Mouse (Mus musculus) adipocyte (in vitro differentiated cells): ENCODE results near the gene Faah.

ENCODE experiments used
- DNase-seq: peaks from one replicate; pipeline ENCODE4 v3.0.0-alpha.2; 2016; ENCODE audit warnings: low spot score

Gene Faah

GRCm38 (mm10) chr4:116017902-116018746 lies at the start of gene Faah:
Gene Faah, minus strand, starts transcription at chr4:116017926.
- no peak for DNase-seq

- no peak for DNase-seq
Measured at GRCm38 (mm10) chr4:116063855-116064254, 46.1 kb upstream of the Faah start.

DNA sequence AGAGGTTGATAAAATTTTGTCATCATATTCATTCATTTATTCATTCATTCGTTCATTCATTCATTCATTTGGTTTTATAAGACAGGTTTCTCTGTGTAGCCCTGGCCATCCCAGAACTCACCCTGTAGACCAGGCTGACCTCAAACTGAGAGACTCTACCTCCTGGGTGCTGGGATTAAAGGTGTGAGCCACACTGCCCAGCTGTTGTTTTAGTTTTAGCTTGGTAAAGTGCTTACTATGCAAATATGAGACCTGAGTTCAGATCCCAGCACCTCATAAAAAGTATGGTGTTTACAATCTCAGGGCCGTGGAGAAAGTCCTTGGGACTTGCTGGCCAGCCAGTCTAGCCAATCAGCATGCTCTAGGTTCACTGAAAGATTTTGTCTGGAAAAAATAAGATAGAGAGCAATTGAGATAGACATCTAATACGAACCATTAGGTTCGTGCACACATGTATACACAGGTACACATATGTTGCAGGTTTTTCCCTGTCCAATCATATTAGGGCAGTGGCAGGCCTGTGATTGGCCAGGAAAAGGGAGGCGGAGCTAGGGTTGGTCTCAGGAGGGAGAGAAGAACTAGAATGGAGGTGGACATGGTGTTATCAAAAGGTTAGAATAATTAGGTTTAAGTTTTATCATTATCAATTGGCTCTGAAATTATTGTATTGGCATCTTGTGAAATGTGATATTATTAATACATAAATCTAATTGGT lies 41.4 kb upstream of the Faah start:
- DNase-seq, result no peak

DNA sequence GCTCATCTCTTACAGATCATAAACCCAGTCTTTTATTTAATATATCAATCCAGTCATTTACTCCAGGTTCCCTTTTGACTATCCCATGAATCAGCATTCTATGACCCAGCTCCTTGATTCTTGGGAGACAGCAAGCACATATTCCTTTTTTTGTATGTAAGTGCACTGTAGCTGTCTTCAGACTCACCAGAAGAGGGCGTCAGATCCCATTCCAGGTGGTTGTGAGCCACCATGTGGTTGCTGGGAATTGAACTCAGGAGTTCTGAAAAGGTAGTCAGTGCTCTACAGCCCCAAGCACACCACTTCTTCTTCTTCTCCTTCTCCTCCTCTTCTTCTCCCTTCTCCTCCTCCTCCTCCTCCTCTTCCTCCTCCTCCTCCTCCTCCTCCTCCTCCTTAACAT lies 39.8 kb upstream of the Faah start:
- no peak for DNase-seq

DNA sequence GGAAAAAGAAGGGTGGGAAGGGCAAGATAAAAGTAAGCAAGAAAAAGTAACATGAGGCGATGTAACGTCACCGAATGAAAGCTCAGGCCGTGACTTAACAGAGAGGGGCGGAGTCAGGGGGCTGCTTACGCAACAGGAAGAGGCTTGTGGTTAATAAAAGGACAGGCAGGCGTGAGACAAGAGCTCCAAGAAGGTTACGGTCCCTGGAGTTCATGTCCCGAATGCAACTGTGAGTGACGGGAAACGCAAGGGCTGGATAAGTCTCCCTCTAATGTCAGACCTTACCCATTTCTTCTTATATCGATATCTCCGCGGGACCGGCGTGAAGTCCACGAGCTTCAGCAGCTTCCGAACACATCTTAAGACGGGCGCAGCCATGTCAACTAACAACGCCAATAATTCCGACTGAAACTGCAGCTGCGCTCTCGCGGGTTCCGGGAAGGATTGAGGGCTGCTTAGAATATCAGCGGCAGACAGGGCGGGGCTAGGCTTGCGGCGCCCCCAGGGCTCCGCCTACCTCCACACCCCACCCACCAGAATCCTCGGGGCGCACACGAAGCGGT lies 35.8 kb upstream of the Faah start, which contains the start of gene Nsun4:
Gene Nsun4, minus strand, starts transcription at position 478 of the 563 bp plus-strand sequence.
- peak; percentile 94 for DNase-seq

GRCm38 (mm10) chr4:116052526-116053293 lies 35.0 kb upstream of the Faah start:
- DNase-seq, result peak; percentile 33

GRCm38 (mm10) chr4:116049211-116049610 lies 31.5 kb upstream of the Faah start:
- no peak for DNase-seq

- no peak for DNase-seq
Measured at GRCm38 (mm10) chr4:116048130-116048920, 30.6 kb upstream of the Faah start.

GRCm38 (mm10) chr4:116047681-116048080 lies 30.0 kb upstream of the Faah start:
- DNase-seq, result no peak

- DNase-seq, result no peak
Measured at GRCm38 (mm10) chr4:116046604-116047003, 28.9 kb upstream of the Faah start.

DNA sequence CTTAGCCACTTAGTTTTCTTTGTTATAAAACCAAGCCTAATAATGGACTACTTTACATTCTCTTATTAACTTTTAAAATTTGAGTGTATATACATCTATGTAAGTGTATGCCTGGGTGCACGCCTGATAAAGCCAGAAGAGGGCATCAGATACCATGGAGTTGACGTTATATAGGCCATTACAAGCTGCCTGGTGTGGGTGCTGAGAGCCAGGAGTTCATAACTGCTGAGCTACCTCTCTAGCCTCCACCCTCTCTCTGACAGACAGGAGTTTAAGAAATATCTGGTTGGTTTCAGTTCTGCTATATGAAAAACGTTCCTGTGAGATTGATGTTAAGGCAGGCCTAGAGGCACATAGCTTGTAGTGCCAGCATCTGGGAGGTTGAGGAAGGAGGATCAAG lies 24.5 kb upstream of the Faah start:
- DNase-seq, result no peak

DNA sequence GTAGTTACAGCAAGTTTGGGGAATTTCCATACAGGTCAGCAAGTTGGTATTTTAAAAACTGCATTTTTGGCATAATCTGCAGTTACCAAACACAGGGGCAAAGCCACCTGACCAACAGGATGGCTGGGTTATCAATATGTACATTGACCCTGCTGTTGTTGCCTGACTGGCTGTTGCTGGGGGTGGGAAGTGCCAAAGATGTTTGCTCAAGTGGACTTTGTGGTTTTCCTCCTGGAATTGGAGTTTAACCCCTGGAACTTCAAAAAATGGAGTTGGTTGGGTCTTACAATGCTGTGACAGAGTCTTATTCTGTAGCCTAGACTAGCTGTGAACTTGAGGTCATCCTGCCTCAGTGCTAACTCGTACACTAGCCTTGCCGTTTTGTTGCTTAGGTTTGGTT lies 22.7 kb upstream of the Faah start:
- no peak for DNase-seq

- no peak for DNase-seq
Measured at GRCm38 (mm10) chr4:116033374-116033773, 15.6 kb upstream of the Faah start.

GRCm38 (mm10) chr4:116032906-116033305 lies 15.2 kb upstream of the Faah start:
- no peak for DNase-seq

- DNase-seq, result no peak
Measured at GRCm38 (mm10) chr4:116017300-116017901, 325 bp downstream of the Faah start.

- DNase-seq, result no peak
Measured at GRCm38 (mm10) chr4:116016862-116017299, 845 bp downstream of the Faah start.

GRCm38 (mm10) chr4:116016396-116016795 lies 1.3 kb downstream of the Faah start:
- DNase-seq, result no peak

DNA sequence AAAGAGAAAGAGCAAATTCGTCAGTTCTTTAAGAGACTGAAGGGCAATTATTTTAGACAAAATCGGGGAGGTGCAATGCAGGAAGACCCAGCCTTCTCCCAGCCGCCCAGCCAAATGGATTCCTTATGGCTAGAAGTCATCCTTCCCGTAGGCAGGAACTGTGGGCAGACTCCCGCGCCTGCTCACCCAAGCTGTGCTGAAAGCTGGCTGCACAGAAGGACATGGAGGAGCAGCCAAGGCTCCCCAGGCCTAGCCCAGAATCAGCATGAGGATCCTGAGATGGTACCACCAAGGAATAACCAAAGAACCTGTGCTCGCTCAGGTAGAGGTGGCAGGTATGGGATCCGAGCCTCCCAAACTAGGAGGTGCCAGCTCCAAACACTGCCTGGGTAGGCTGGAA lies 1.7 kb downstream of the Faah start:
- no peak for DNase-seq

DNA sequence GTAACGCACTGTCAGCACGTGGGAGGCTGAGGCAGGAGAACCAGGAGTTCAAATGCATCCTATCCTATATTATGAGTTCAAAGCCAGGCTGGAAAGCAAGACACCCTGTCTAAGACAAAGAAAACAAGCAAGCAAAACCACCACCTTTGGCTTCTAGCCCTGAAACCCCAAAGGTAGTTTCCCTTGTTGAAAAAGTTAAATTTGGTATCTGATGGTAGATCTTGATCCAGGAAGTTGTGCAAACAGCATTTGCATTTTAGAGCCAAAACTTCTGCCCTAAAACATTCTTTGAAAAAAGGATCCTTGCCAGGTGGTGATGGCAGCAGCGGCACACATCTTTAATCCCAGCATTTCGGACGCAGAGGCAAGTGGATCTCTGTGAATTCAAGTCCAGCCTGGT lies 2.2 kb downstream of the Faah start:
- DNase-seq, result no peak

GRCm38 (mm10) chr4:116010186-116010585 lies 7.5 kb downstream of the Faah start:
- no peak for DNase-seq

DNA sequence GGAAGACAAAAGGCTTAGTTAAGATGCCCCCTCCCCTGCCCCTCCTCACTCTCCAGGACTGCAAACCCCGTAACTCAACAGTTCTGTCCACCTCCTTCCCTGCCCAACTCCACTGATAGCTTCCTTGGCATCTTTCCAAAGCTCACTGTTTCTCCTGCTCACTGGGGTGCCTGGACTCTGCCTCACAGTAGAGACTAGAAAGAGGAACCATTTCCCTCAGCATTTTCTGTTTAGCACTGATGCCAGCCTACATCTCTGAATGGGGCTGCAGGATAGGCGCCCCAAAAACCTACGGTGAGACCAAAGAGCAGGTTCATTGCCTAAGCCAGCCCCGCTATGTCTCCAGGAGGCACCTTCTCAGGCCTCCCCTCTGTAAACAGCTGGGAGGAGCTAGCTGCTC lies 16.5 kb downstream of the Faah start:
- DNase-seq, result no peak
